Mouse (Mus musculus): ENCODE data around the gene Uap1l1. TPM values are rescaled to one million over a fixed set of nuclear protein-coding genes. Genes with fewer than 3 reads are reported as not detected.

The Uap1l1 gene
- polyA plus RNA-seq, 1 experiment from 2014 or later = 74.4 TPM

DNA sequence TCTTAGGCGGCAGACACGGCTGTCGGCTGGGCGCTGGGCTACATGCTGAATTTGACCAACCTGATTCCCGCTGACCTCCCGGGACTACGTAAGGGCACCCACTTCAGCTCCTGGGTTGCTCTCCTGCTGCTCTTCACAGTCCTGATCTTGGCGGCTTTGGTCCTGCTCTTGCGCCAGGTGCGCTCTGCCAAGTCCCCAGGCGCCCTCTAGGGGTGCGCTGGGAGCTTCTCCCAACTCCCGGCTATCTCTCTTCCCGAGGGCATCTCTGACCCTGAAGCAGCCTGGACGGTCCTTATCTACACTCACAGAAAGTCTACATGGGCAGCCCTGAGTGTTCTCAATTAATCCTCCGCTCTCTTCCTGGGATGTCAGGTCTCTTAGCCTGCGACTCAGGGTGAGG lies 35.3 kb upstream of the Uap1l1 start:
- H3K4me1 ChIP-seq (ENCODE audit: insufficient read depth, low read depth, low read length) = peaks cover 4% of the 10 kb centered on the region; the same call in 1 of the 2 replicates
- ATAC-seq (peak; percentile 43), DNase-seq (ENCODE audit: low spot score) (peak; percentile 76)
- H3K4me2 ChIP-seq (replicated peaks; ENCODE audit: low read depth, low read length) = peak overlapping the region; percentile 28
- peaks cover 20% of the 10 kb centered on the region for H3K27me3 ChIP-seq (replicated peaks; ENCODE audit: insufficient read depth, low read length)
- WGBS = 5% methylated on average over 17 of the region's 17 CpGs
- no peak overlapping the region for H3K27ac ChIP-seq (ENCODE audit: low read length)
- no peak overlapping the region for H3K9ac ChIP-seq (replicated peaks; ENCODE audit: low read depth)
- no peaks in the 10 kb centered on the region for H3K9me3 ChIP-seq (ENCODE audit: low read length)
- H3K36me3 ChIP-seq (ENCODE audit: insufficient read depth, low read length) = no peaks in the 10 kb centered on the region
- H3K4me3 ChIP-seq (ENCODE audit: low read depth, low read length) = no peak overlapping the region
- TF ChIP-seq EP300 (IDR thresholded peaks at IDR 0.05) (no peak), CTCF (IDR thresholded peaks at IDR 0.05) (peak; percentile 74)

- DNase-seq (ENCODE audit: low spot score) (no peak), ATAC-seq (no peak)
- H3K4me3 ChIP-seq (ENCODE audit: low read depth, low read length) = no peak overlapping the region
- no peak overlapping the region for H3K27ac ChIP-seq (ENCODE audit: low read length)
- peaks cover 4% of the 10 kb centered on the region; the same call in 1 of the 2 replicates for H3K4me1 ChIP-seq (ENCODE audit: insufficient read depth, low read depth, low read length)
- no peak for TF ChIP-seq EP300 (IDR thresholded peaks at IDR 0.05)
- TF ChIP-seq CTCF (IDR thresholded peaks at IDR 0.05) = no peak
- no peaks in the 10 kb centered on the region for H3K9me3 ChIP-seq (ENCODE audit: low read length)
- 16% methylated on average over 16 of the region's 16 CpGs for WGBS
- no peak overlapping the region for H3K9ac ChIP-seq (replicated peaks; ENCODE audit: low read depth)
- H3K36me3 ChIP-seq (ENCODE audit: insufficient read depth, low read length) = no peaks in the 10 kb centered on the region
- peaks cover 22% of the 10 kb centered on the region for H3K27me3 ChIP-seq (replicated peaks; ENCODE audit: insufficient read depth, low read length)
- H3K4me2 ChIP-seq (replicated peaks; ENCODE audit: low read depth, low read length) = peak overlapping the region; percentile 28; the same call in 1 of the 2 replicates
These were observed 34.8 kb upstream of the Uap1l1 start for GRCm38 (mm10) chr2:25400291-25400690.

DNA sequence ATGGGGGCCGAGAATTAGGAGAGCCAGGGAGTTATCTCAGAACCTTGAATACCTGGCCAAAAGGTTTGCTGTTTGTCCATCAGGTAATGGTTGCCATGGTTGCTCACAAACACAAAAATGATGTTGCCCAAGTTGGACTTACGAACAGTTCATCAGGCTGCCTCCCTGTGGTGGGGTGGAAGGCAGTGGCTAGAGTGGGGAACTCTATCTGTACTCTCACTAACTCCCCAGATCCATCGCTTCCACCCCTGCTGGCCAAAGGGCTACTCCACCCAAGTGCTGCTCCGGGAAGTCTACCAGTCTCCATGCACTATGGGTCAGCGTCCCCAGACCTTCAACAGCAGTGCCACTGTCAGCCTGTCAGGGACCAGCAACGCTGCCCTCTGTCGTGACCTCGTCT lies 33.6 kb upstream of the Uap1l1 start, which contains the start of gene Npdc1:
Npdc1 (plus strand) TSS at position 301 of the 400 bp plus-strand sequence.
- H3K4me3 ChIP-seq (ENCODE audit: low read depth, low read length) = no peak within 1 kb of the TSS
- DNase-seq (ENCODE audit: low spot score) (no peak), ATAC-seq (no peak)
- no peak within 1 kb of the TSS for H3K9ac ChIP-seq (replicated peaks; ENCODE audit: low read depth)
- no peak within 1 kb of the TSS for H3K27ac ChIP-seq (ENCODE audit: low read length)
- no peaks in the 10 kb centered on the region for H3K9me3 ChIP-seq (ENCODE audit: low read length)
- peaks cover 23% of the 10 kb centered on the region for H3K27me3 ChIP-seq (replicated peaks; ENCODE audit: insufficient read depth, low read length)
- no peak for TF ChIP-seq EP300 (IDR thresholded peaks at IDR 0.05)
- no peak for TF ChIP-seq CTCF (IDR thresholded peaks at IDR 0.05)
- H3K36me3 ChIP-seq (ENCODE audit: insufficient read depth, low read length) = no peaks in the 10 kb centered on the region
- H3K4me2 ChIP-seq (replicated peaks; ENCODE audit: low read depth, low read length) = no peak within 1 kb of the TSS
- peaks cover 7% of the 10 kb centered on the region; the same call in 1 of the 2 replicates for H3K4me1 ChIP-seq (ENCODE audit: insufficient read depth, low read depth, low read length)
- WGBS = 52% methylated on average over 8 of the region's 8 CpGs

DNA sequence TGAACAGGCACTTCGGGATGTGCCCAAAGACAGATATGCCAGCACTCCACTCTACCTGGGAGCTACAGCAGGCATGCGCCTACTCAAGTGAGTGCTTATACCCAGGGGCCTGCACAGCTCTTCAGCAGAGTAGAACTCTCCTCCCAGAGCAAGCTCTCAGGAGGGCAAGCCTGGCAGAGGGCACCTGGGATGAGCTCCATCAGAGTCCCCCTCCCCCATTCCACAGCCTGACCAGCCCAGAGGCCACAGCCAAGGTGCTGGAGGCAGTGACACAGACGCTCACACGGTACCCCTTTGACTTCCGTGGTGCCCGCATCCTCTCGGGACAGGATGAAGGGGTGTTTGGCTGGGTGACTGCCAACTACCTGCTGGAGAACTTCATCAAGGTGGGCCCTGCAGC lies 32.6 kb upstream of the Uap1l1 start:
- TF ChIP-seq EP300 (IDR thresholded peaks at IDR 0.05) (no peak), CTCF (IDR thresholded peaks at IDR 0.05) (no peak)
- Histone ChIP-seq H3K4me1 (ENCODE audit: insufficient read depth, low read depth, low read length) (peaks cover 7% of the 10 kb centered on the region; the same call in 1 of the 2 replicates), H3K27me3 (replicated peaks; ENCODE audit: insufficient read depth, low read length) (peaks cover 20% of the 10 kb centered on the region), H3K27ac (ENCODE audit: low read length) (no peak overlapping the region), H3K9me3 (ENCODE audit: low read length) (no peaks in the 10 kb centered on the region), H3K9ac (replicated peaks; ENCODE audit: low read depth) (no peak overlapping the region), H3K4me2 (replicated peaks; ENCODE audit: low read depth, low read length) (no peak overlapping the region), H3K36me3 (ENCODE audit: insufficient read depth, low read length) (no peaks in the 10 kb centered on the region), H3K4me3 (ENCODE audit: low read depth, low read length) (no peak overlapping the region)
- ATAC-seq = no peak
- DNase-seq (ENCODE audit: low spot score) = no peak
- whole genome bisulfite sequencing = 86% methylated on average over 7 of the region's 7 CpGs

GRCm38 (mm10) chr2:25397010-25397409 lies 31.5 kb upstream of the Uap1l1 start:
- no peak overlapping the region for H3K27ac ChIP-seq (ENCODE audit: low read length)
- no peak for TF ChIP-seq EP300 (IDR thresholded peaks at IDR 0.05)
- TF ChIP-seq CTCF (IDR thresholded peaks at IDR 0.05) = no peak
- peaks cover 7% of the 10 kb centered on the region; the same call in 1 of the 2 replicates for H3K4me1 ChIP-seq (ENCODE audit: insufficient read depth, low read depth, low read length)
- DNase-seq (ENCODE audit: low spot score) = no peak
- no peaks in the 10 kb centered on the region for H3K9me3 ChIP-seq (ENCODE audit: low read length)
- no peak overlapping the region for H3K4me3 ChIP-seq (ENCODE audit: low read depth, low read length)
- H3K9ac ChIP-seq (replicated peaks; ENCODE audit: low read depth) = no peak overlapping the region
- no peak overlapping the region for H3K4me2 ChIP-seq (replicated peaks; ENCODE audit: low read depth, low read length)
- H3K36me3 ChIP-seq (ENCODE audit: insufficient read depth, low read length) = no peaks in the 10 kb centered on the region
- peaks cover 9% of the 10 kb centered on the region; the same call in 1 of the 2 replicates for H3K27me3 ChIP-seq (replicated peaks; ENCODE audit: insufficient read depth, low read length)
- 59% methylated on average over 1 of the region's 1 CpGs for WGBS
- ATAC-seq = no peak

DNA sequence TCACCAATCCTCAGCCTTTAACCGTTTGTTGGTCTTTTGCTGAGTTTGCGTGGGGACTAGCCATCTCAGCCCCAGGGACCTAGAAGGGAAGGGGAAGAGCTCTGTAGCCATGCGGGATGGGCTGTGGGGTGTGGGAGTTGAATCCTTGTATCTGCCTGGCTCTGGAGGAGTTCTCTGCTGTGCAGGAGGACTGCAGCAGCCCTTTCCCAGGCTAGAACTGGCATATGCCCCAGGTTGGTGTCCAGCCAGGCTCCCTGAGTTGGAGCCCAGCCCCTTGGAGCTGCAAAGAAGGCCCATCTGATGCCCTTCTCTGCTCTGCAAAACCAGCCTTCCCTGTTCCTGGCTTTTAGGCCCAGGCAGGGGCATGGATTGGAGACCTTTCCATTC lies 31.1 kb upstream of the Uap1l1 start:
- Histone ChIP-seq H3K4me3 (ENCODE audit: low read depth, low read length) (peak overlapping the region; percentile 36; the same call in 1 of the 2 replicates), H3K9ac (replicated peaks; ENCODE audit: low read depth) (no peak overlapping the region), H3K4me2 (replicated peaks; ENCODE audit: low read depth, low read length) (peak overlapping the region; percentile 73), H3K27ac (ENCODE audit: low read length) (no peak overlapping the region), H3K36me3 (ENCODE audit: insufficient read depth, low read length) (no peaks in the 10 kb centered on the region), H3K27me3 (replicated peaks; ENCODE audit: insufficient read depth, low read length) (peaks cover 9% of the 10 kb centered on the region; the same call in 1 of the 2 replicates), H3K9me3 (ENCODE audit: low read length) (no peaks in the 10 kb centered on the region), H3K4me1 (ENCODE audit: insufficient read depth, low read depth, low read length) (peaks cover 7% of the 10 kb centered on the region; the same call in 1 of the 2 replicates)
- no peak for DNase-seq (ENCODE audit: low spot score)
- TF ChIP-seq EP300 (IDR thresholded peaks at IDR 0.05) = no peak
- no peak for TF ChIP-seq CTCF (IDR thresholded peaks at IDR 0.05)
- no peak for ATAC-seq
- 29% methylated on average over 3 of the region's 3 CpGs for WGBS

All from lung, postnatal 0 days (tissue).